In genomic region chr12:5213339-5214104, GRCm38 (mm10) we compare ENCODE assay signal across 9 mouse cellular contexts.
DNase-seq lines count a peak whose midpoint lies in the region; ATAC-seq and TF ChIP-seq lines count a peak whose summit lies in the region.
"Had no signal": no experiment of that assay in that cellular context is flagged by ENCODE, and none has a peak within 500 bp of the region (broad histone marks: within the 10 kb centered on the region; RNA-seq: fewer than 3 reads in every experiment).

No protein-coding gene starts in this region.

- 23% methylated on average over 13 of the region's 13 CpGs for WGBS in stomach, embryonic 14.5 days

- no peak overlapping the region for H3K4me2 ChIP-seq in stomach, embryonic 14.5 days (replicated peaks; ENCODE audit: low read depth, low read length)
- H3K4me2 ChIP-seq: neural tube, embryonic 12.5 days had no signal

- peak overlapping the region; percentile 84 for H3K27ac ChIP-seq in layer of hippocampus, adult 2 months
- H3K27ac ChIP-seq in stomach, embryonic 14.5 days (ENCODE audit: low read length) = no peak overlapping the region; the same call in 1 of the 2 replicates
- H3K27ac ChIP-seq: neural tube, embryonic 12.5 days had no signal

- no peak overlapping the region for H3K9ac ChIP-seq in stomach, embryonic 14.5 days (replicated peaks; ENCODE audit: low read depth, low read length)
- H3K9ac ChIP-seq: neural tube, embryonic 12.5 days had no signal

- TF ChIP-seq CTCF in layer of hippocampus, adult 2 months (conservative IDR thresholded peaks at IDR 0.05) = no peak

- H3K4me3 ChIP-seq in layer of hippocampus, adult 2 months = no peak overlapping the region
- H3K4me3 ChIP-seq in stomach, embryonic 14.5 days (ENCODE audit: low read depth, low read length) = no peak overlapping the region
- H3K4me3 ChIP-seq: neural tube, embryonic 12.5 days had no signal

- H3K36me3 ChIP-seq in stomach, embryonic 14.5 days (ENCODE audit: control insufficient read depth, insufficient read depth, low read length) = no peaks in the 10 kb centered on the region
- H3K36me3 ChIP-seq: neural tube, embryonic 12.5 days had no signal

- no peaks in the 10 kb centered on the region for H3K27me3 ChIP-seq in stomach, embryonic 14.5 days (ENCODE audit: control insufficient read depth, insufficient read depth, low read length)
- H3K27me3 ChIP-seq: neural tube, embryonic 12.5 days had no signal

- H3K4me1 ChIP-seq in stomach, embryonic 14.5 days (ENCODE audit: control insufficient read depth, insufficient read depth, low read length) = peaks cover 8% of the 10 kb centered on the region; the same call in 1 of the 2 replicates

- no peaks in the 10 kb centered on the region for H3K9me3 ChIP-seq in stomach, embryonic 14.5 days (ENCODE audit: control insufficient read depth, low read depth, low read length)
- H3K9me3 ChIP-seq: neural tube, embryonic 12.5 days had no signal

- 0 out of 2 replicates have a peak, but pooled peaks have one; percentile 34 for ATAC-seq in stomach, embryonic 14.5 days (ENCODE audit: insufficient number of reproducible peaks, insufficient read depth, low FRiP score, low read depth)

- peak; percentile 40 for DNase-seq in ZHBTc4 (ENCODE audit: low read depth, low spot score)
- peak; percentile 32 for DNase-seq in cerebellum, adult 11-12 months
- peak; percentile 33 for DNase-seq in forelimb bud, embryonic 11.5 days (ENCODE audit: low read depth, low spot score)
- peak; percentile 79 for DNase-seq in heart, postnatal 4 days
- peak in 1 of 2 experiments; percentile 57 for DNase-seq in layer of hippocampus, adult 2 months (ENCODE audit: low spot score in 2 of 2)
- peak; percentile 83 for DNase-seq in lung, postnatal 14 days
- DNase-seq in B cell, adult 2 months = no peak

Comparison
In these comparisons a context has a peak if more than half of its experiments do, and no peak if none do; other contexts are left out.
1. DNase-seq: peak in ZHBTc4 (single experiment), cerebellum, adult 11-12 months (single experiment), forelimb bud, embryonic 11.5 days (single experiment), heart, postnatal 4 days (single experiment) and lung, postnatal 14 days (single experiment); none in B cell, adult 2 months (0 of 2).